Mouse (Mus musculus): ENCODE results near the gene Zc3h4. TPM values are rescaled to one million over a fixed set of nuclear protein-coding genes. Genes with fewer than 3 reads are reported as not detected.
A peak's percentile ranks its signal among the peaks of the same experiment; 100 is the strongest.

The Zc3h4 gene
- polyA plus RNA-seq, 1 experiment from 2014 or later: 7.0 TPM

DNA sequence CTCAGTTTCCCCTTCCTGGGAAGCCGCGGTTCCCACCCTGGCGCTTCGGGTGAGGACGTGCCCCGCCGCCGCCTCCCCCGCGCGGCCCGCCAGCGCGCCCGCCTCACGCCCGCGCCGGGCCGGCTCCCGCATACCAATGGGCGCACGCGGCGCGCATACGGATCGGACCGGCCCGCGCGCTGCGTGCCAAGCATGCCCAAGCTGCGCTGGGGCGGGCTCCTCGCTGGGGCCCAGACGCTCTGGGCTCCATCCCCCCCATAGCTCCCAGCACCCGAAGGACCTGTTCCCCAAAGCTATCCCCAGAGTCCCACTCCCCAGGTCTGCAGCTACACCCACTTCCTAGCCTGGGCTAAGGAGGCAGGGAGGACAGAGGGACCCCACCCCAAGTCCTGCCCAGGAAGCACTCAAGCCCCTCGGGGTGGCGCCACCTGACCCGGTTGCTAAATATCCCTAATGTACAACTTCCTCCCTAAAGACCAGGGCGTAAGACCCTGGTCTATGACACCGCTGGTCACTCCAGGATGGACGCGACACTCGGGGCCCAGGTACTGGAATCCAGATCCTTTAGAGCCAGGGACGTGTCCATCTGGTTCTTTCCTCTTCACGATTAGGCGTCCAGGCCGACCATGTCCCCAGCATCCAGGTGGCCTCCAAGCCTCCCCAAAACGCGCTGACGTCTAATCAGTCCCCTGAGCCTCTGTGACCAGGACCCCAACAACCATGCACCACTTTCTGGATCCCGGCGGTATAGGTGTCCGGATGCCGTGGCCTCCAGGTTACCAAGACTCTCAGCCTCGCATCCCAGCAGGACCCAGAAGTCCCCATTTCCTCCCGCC, 75.3 kb downstream of the Zc3h4 start:
- no peak for ATAC-seq (ENCODE audit: low read depth)
- H3K4me1 ChIP-seq (ENCODE audit: control insufficient read depth, low read depth, low read length): peaks cover 5% of the 10 kb centered on the region
- H3K9me3 ChIP-seq (replicated peaks; ENCODE audit: control insufficient read depth, low read length): no peaks in the 10 kb centered on the region
- no peaks in the 10 kb centered on the region for H3K36me3 ChIP-seq (ENCODE audit: control insufficient read depth, insufficient read depth)
- peak overlapping the region; percentile 45 for H3K4me2 ChIP-seq (ENCODE audit: low read depth, low read length)
- H3K27ac ChIP-seq (ENCODE audit: low read length): no peak overlapping the region
- no peak overlapping the region for H3K9ac ChIP-seq (ENCODE audit: low read depth, low read length)
- H3K4me3 ChIP-seq (ENCODE audit: low read depth, low read length): peak overlapping the region; percentile 32
- H3K27me3 ChIP-seq (ENCODE audit: control insufficient read depth, insufficient read depth, low read depth, low read length): peaks cover 65% of the 10 kb centered on the region
- 2% methylated on average over 58 of the region's 59 CpGs for WGBS (ENCODE audit: insufficient replicate concordance)

DNA sequence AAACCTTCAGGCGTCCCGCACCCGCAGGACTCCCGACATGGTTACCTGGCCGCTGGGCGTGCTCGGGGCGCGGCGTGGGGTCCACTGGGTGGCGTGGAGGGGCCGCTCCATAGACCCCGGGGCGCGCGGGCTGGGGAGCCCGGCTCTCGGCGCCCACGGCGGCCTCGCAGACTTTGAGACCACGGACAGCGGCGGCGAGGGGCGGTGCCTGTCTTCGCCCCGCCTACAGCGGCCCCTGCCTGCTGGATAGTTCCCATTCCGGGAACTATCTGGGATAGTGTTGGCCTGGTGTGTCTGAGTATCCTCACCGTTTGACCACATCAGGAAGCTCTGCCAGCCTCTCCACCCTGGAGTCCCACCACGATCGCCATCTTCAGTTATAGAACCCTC, 75.9 kb downstream of the Zc3h4 start:
- Histone ChIP-seq H3K27me3 (ENCODE audit: control insufficient read depth, insufficient read depth, low read depth, low read length) (peaks cover 58% of the 10 kb centered on the region), H3K4me1 (ENCODE audit: control insufficient read depth, low read depth, low read length) (peaks cover 5% of the 10 kb centered on the region), H3K9me3 (replicated peaks; ENCODE audit: control insufficient read depth, low read length) (no peaks in the 10 kb centered on the region), H3K36me3 (ENCODE audit: control insufficient read depth, insufficient read depth) (no peaks in the 10 kb centered on the region), H3K4me2 (ENCODE audit: low read depth, low read length) (peak overlapping the region; percentile 45), H3K4me3 (ENCODE audit: low read depth, low read length) (peak overlapping the region; percentile 32), H3K9ac (ENCODE audit: low read depth, low read length) (no peak overlapping the region), H3K27ac (ENCODE audit: low read length) (no peak overlapping the region)
- ATAC-seq (ENCODE audit: low read depth): no peak
- 3% methylated on average over 34 of the region's 34 CpGs for WGBS (ENCODE audit: insufficient replicate concordance)

DNA sequence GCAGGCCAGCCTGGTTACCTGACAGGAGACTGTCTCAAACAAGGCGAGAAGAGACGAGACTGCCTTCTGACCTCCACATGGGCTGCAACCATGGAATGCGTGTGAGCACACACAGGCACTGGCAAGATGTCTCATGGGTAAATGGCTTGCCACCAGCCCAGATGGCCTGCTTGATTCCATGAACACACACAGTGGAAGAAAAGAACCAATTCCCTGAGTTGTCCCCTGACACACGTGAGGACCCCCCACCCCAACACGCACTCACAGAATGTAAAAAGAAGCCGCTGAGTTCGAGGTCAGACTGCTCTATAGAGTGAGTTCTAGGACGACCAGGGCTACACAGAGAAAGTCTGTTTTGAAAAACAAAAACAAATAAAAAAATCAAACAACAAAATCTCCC, 76.9 kb downstream of the Zc3h4 start, which contains the start of gene Npas1:
Gene Npas1, minus strand, starts transcription at position 101 of the 400 bp plus-strand sequence.
- ATAC-seq (ENCODE audit: low read depth): no peak
- H3K9ac ChIP-seq (ENCODE audit: low read depth, low read length): no peak within 1 kb of the TSS
- WGBS (ENCODE audit: insufficient replicate concordance): 65% methylated on average over 8 of the region's 8 CpGs
- H3K27ac ChIP-seq (ENCODE audit: low read length): no peak within 1 kb of the TSS
- peaks cover 50% of the 10 kb centered on the region for H3K27me3 ChIP-seq (ENCODE audit: control insufficient read depth, insufficient read depth, low read depth, low read length)
- H3K4me1 ChIP-seq (ENCODE audit: control insufficient read depth, low read depth, low read length): peaks cover 5% of the 10 kb centered on the region
- peak within 1 kb of the TSS; percentile 32 for H3K4me3 ChIP-seq (ENCODE audit: low read depth, low read length)
- H3K36me3 ChIP-seq (ENCODE audit: control insufficient read depth, insufficient read depth): no peaks in the 10 kb centered on the region
- peak within 1 kb of the TSS; percentile 45 for H3K4me2 ChIP-seq (ENCODE audit: low read depth, low read length)
- no peaks in the 10 kb centered on the region for H3K9me3 ChIP-seq (replicated peaks; ENCODE audit: control insufficient read depth, low read length)

Other genes starting within 250 kb of the Zc3h4 start
- gene Meis3, start 225.8 kb upstream of the Zc3h4 start, polyA plus RNA-seq (2015; fragmentation: Nextera tagmentation; extraction: Ambion mirVana): 1.1 and 1.6 TPM in 2 replicates
- gene Dhx34, start 178.9 kb upstream of the Zc3h4 start, polyA plus RNA-seq (2015; fragmentation: Nextera tagmentation; extraction: Ambion mirVana): 4.9 and 6.7 TPM in 2 replicates
- gene C5ar2, start 156.8 kb upstream of the Zc3h4 start, polyA plus RNA-seq (2015; fragmentation: Nextera tagmentation; extraction: Ambion mirVana): 0.98 and 1.0 TPM in 2 replicates
- gene C5ar1, start 141.4 kb upstream of the Zc3h4 start, polyA plus RNA-seq (2015; fragmentation: Nextera tagmentation; extraction: Ambion mirVana): 4.0 and 4.6 TPM in 2 replicates
- 3.5 and 4.4 TPM in 2 replicates for gene Inafm1, start 127.3 kb upstream of the Zc3h4 start, polyA plus RNA-seq (2015; fragmentation: Nextera tagmentation; extraction: Ambion mirVana)
- 9.0 and 10.9 TPM in 2 replicates for gene Ccdc9, start 114.1 kb upstream of the Zc3h4 start, polyA plus RNA-seq (2015; fragmentation: Nextera tagmentation; extraction: Ambion mirVana)
- 3.0 and 4.1 TPM in 2 replicates for gene Bbc3, start 92.5 kb upstream of the Zc3h4 start, polyA plus RNA-seq (2015; fragmentation: Nextera tagmentation; extraction: Ambion mirVana)
- 84.3 and 90.7 TPM in 2 replicates for gene Sae1, start 13.1 kb upstream of the Zc3h4 start, polyA plus RNA-seq (2015; fragmentation: Nextera tagmentation; extraction: Ambion mirVana)
- 23.4 and 23.6 TPM in 2 replicates for gene Tmem160, start 51.9 kb downstream of the Zc3h4 start, polyA plus RNA-seq (2015; fragmentation: Nextera tagmentation; extraction: Ambion mirVana)
- gene Npas1, start 76.8 kb downstream of the Zc3h4 start, polyA plus RNA-seq (2015; fragmentation: Nextera tagmentation; extraction: Ambion mirVana): 0.12 TPM in 2 replicates
- gene Arhgap35, start 214.1 kb downstream of the Zc3h4 start, polyA plus RNA-seq (2015; fragmentation: Nextera tagmentation; extraction: Ambion mirVana): 2.5 and 2.6 TPM in 2 replicates